Mouse (Mus musculus) olfactory bulb, adult 2 months (tissue): ENCODE results near the gene Rbfox3.

Experiments
- CTCF ChIP-seq: fragments of 200-500 bp; IDR thresholded peaks from 2 replicates; pipeline ENCODE4 v1.5.1; 2012; ENCODE audit warnings: low read depth, mild to moderate bottlenecking, low read length, moderate library complexity; ENCODE audit not compliant: insufficient read depth
- POLR2A ChIP-seq: fragments of 200-500 bp; IDR thresholded peaks from 2 replicates; pipeline ENCODE4 v1.6.1; 2012; ENCODE audit warnings: mild to moderate bottlenecking, low read depth, low read length, moderate library complexity; ENCODE audit not compliant: insufficient read depth

GRCm38 (mm10) chr11:118627541-118627940 is 283.9 kb downstream of the Rbfox3 start:
- TF ChIP-seq CTCF = no peak
- no peak for TF ChIP-seq POLR2A
